Mouse (Mus musculus): ENCODE measurements around the gene Cela3a. TPM values are rescaled to one million over a fixed set of nuclear protein-coding genes. Genes with fewer than 3 reads are reported as not detected.

Gene Cela3a
- polyA plus RNA-seq, 1 experiment: 3.2 TPM

GRCm38 (mm10) chr4:137452190-137452589 lies 42.6 kb upstream of the Cela3a start:
- H3K4me1 ChIP-seq (ENCODE audit: control insufficient read depth, insufficient read depth, insufficient read length): no peaks in the 10 kb centered on the region
- H3K36me3 ChIP-seq (ENCODE audit: control insufficient read depth, insufficient read depth, low read length): no peaks in the 10 kb centered on the region
- DNase-seq (ENCODE audit: low read depth in 1 of 2, low spot score in 2 of 2): no peak
- no peaks in the 10 kb centered on the region for H3K27me3 ChIP-seq (ENCODE audit: control insufficient read depth, insufficient read depth, low read length)
- no peak overlapping the region for H3K4me3 ChIP-seq (ENCODE audit: extremely low read depth, insufficient read depth, insufficient read length)
- TF ChIP-seq POLR2A (IDR thresholded peaks at IDR 0.05; ENCODE audit: low read depth, low read length): no peak
- no peak for TF ChIP-seq CTCF (IDR thresholded peaks at IDR 0.05; ENCODE audit: extremely low read depth, insufficient read depth, insufficient read length, insufficient replicate concordance)
- 96% methylated on average over 6 of the region's 6 CpGs for WGBS
- no peak overlapping the region for H3K27ac ChIP-seq (ENCODE audit: insufficient read depth, low read length)

- Histone ChIP-seq H3K36me3 (ENCODE audit: control insufficient read depth, insufficient read depth, low read length) (no peaks in the 10 kb centered on the region), H3K4me1 (ENCODE audit: control insufficient read depth, insufficient read depth, insufficient read length) (no peaks in the 10 kb centered on the region), H3K27me3 (ENCODE audit: control insufficient read depth, insufficient read depth, low read length) (no peaks in the 10 kb centered on the region), H3K4me3 (ENCODE audit: extremely low read depth, insufficient read depth, insufficient read length) (no peak overlapping the region), H3K27ac (ENCODE audit: insufficient read depth, low read length) (no peak overlapping the region)
- WGBS: 88% methylated on average over 10 of the region's 10 CpGs
- TF ChIP-seq CTCF (IDR thresholded peaks at IDR 0.05; ENCODE audit: extremely low read depth, insufficient read depth, insufficient read length, insufficient replicate concordance) (no peak), POLR2A (IDR thresholded peaks at IDR 0.05; ENCODE audit: low read depth, low read length) (no peak)
- no peak for DNase-seq (ENCODE audit: low read depth in 1 of 2, low spot score in 2 of 2)
Measured at GRCm38 (mm10) chr4:137449715-137450114, 40.1 kb upstream of the Cela3a start.

DNA sequence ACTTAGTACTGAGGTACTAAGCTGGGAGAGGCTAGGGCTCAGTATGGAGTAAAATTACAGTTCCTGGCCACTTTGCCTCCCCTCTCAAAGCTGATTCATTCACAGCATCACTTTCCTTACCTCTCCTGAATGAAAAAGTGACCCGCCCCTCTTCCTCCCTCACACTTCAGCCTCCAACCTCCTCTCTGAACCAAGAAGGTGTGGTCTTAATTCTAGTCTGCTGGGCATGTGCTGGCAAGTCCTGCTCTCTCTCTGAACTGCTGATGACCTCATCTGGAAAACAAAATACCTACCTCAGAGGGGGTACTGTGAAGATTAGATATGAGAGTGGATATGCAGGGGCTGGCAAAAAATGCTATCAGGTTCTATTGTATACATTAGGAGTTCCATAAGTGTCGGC lies 39.5 kb upstream of the Cela3a start:
- no peak for DNase-seq (ENCODE audit: low read depth in 1 of 2, low spot score in 2 of 2)
- 83% methylated on average over 2 of the region's 2 CpGs for WGBS
- Histone ChIP-seq H3K36me3 (ENCODE audit: control insufficient read depth, insufficient read depth, low read length) (no peaks in the 10 kb centered on the region), H3K27ac (ENCODE audit: insufficient read depth, low read length) (no peak overlapping the region), H3K4me1 (ENCODE audit: control insufficient read depth, insufficient read depth, insufficient read length) (no peaks in the 10 kb centered on the region), H3K27me3 (ENCODE audit: control insufficient read depth, insufficient read depth, low read length) (no peaks in the 10 kb centered on the region), H3K4me3 (ENCODE audit: extremely low read depth, insufficient read depth, insufficient read length) (no peak overlapping the region)
- TF ChIP-seq POLR2A (IDR thresholded peaks at IDR 0.05; ENCODE audit: low read depth, low read length) (no peak), CTCF (IDR thresholded peaks at IDR 0.05; ENCODE audit: extremely low read depth, insufficient read depth, insufficient read length, insufficient replicate concordance) (no peak)

GRCm38 (mm10) chr4:137448641-137449040 lies 39.0 kb upstream of the Cela3a start:
- Histone ChIP-seq H3K27ac (ENCODE audit: insufficient read depth, low read length) (no peak overlapping the region), H3K36me3 (ENCODE audit: control insufficient read depth, insufficient read depth, low read length) (no peaks in the 10 kb centered on the region), H3K4me3 (ENCODE audit: extremely low read depth, insufficient read depth, insufficient read length) (no peak overlapping the region), H3K27me3 (ENCODE audit: control insufficient read depth, insufficient read depth, low read length) (no peaks in the 10 kb centered on the region), H3K4me1 (ENCODE audit: control insufficient read depth, insufficient read depth, insufficient read length) (no peaks in the 10 kb centered on the region)
- 70% methylated on average over 2 of the region's 2 CpGs for WGBS
- no peak for TF ChIP-seq CTCF (IDR thresholded peaks at IDR 0.05; ENCODE audit: extremely low read depth, insufficient read depth, insufficient read length, insufficient replicate concordance)
- TF ChIP-seq POLR2A (IDR thresholded peaks at IDR 0.05; ENCODE audit: low read depth, low read length): no peak
- no peak for DNase-seq (ENCODE audit: low read depth in 1 of 2, low spot score in 2 of 2)

- no peak overlapping the region for H3K27ac ChIP-seq (ENCODE audit: insufficient read depth, low read length)
- 61% methylated on average over 6 of the region's 6 CpGs for WGBS
- DNase-seq (ENCODE audit: low read depth in 1 of 2, low spot score in 2 of 2): no peak
Measured at GRCm38 (mm10) chr4:137448197-137448596, 38.6 kb upstream of the Cela3a start.

GRCm38 (mm10) chr4:137447363-137448196 lies 38.0 kb upstream of the Cela3a start:
- no peaks in the 10 kb centered on the region for H3K36me3 ChIP-seq (ENCODE audit: control insufficient read depth, insufficient read depth, low read length)
- H3K27me3 ChIP-seq (ENCODE audit: control insufficient read depth, insufficient read depth, low read length): no peaks in the 10 kb centered on the region
- no peak overlapping the region for H3K4me3 ChIP-seq (ENCODE audit: extremely low read depth, insufficient read depth, insufficient read length)
- WGBS: 49% methylated on average over 7 of the region's 7 CpGs
- DNase-seq (ENCODE audit: low read depth in 1 of 2, low spot score in 2 of 2): no peak
- no peaks in the 10 kb centered on the region for H3K4me1 ChIP-seq (ENCODE audit: control insufficient read depth, insufficient read depth, insufficient read length)
- H3K27ac ChIP-seq (ENCODE audit: insufficient read depth, low read length): no peak overlapping the region
- no peak for TF ChIP-seq CTCF (IDR thresholded peaks at IDR 0.05; ENCODE audit: extremely low read depth, insufficient read depth, insufficient read length, insufficient replicate concordance)

More at GRCm38 (mm10) chr4:137448197-137448596, 38.6 kb upstream of the Cela3a start:
- Histone ChIP-seq H3K4me3 (ENCODE audit: extremely low read depth, insufficient read depth, insufficient read length) (no peak overlapping the region), H3K36me3 (ENCODE audit: control insufficient read depth, insufficient read depth, low read length) (no peaks in the 10 kb centered on the region), H3K27me3 (ENCODE audit: control insufficient read depth, insufficient read depth, low read length) (no peaks in the 10 kb centered on the region), H3K4me1 (ENCODE audit: control insufficient read depth, insufficient read depth, insufficient read length) (no peaks in the 10 kb centered on the region)
- TF ChIP-seq CTCF (IDR thresholded peaks at IDR 0.05; ENCODE audit: extremely low read depth, insufficient read depth, insufficient read length, insufficient replicate concordance) (no peak), POLR2A (IDR thresholded peaks at IDR 0.05; ENCODE audit: low read depth, low read length) (no peak)

- H3K27me3 ChIP-seq (ENCODE audit: control insufficient read depth, insufficient read depth, low read length): no peaks in the 10 kb centered on the region
- DNase-seq (ENCODE audit: low read depth in 1 of 2, low spot score in 2 of 2): no peak
- no peaks in the 10 kb centered on the region for H3K4me1 ChIP-seq (ENCODE audit: control insufficient read depth, insufficient read depth, insufficient read length)
- no peak overlapping the region for H3K27ac ChIP-seq (ENCODE audit: insufficient read depth, low read length)
- no peak overlapping the region for H3K4me3 ChIP-seq (ENCODE audit: extremely low read depth, insufficient read depth, insufficient read length)
- no peaks in the 10 kb centered on the region for H3K36me3 ChIP-seq (ENCODE audit: control insufficient read depth, insufficient read depth, low read length)
- no peak for TF ChIP-seq CTCF (IDR thresholded peaks at IDR 0.05; ENCODE audit: extremely low read depth, insufficient read depth, insufficient read length, insufficient replicate concordance)
- TF ChIP-seq POLR2A (IDR thresholded peaks at IDR 0.05; ENCODE audit: low read depth, low read length): no peak
- 76% methylated on average over 4 of the region's 4 CpGs for WGBS
Measured at GRCm38 (mm10) chr4:137445881-137446280, 36.3 kb upstream of the Cela3a start.
